Mouse (Mus musculus): ENCODE measurements around the gene A230050P20Rik. TPM values are rescaled to one million over a fixed set of nuclear protein-coding genes. Genes with fewer than 3 reads are reported as not detected.

The A230050P20Rik gene
- polyA plus RNA-seq, 1 experiment from 2014 or later: 3.1 TPM

DNA sequence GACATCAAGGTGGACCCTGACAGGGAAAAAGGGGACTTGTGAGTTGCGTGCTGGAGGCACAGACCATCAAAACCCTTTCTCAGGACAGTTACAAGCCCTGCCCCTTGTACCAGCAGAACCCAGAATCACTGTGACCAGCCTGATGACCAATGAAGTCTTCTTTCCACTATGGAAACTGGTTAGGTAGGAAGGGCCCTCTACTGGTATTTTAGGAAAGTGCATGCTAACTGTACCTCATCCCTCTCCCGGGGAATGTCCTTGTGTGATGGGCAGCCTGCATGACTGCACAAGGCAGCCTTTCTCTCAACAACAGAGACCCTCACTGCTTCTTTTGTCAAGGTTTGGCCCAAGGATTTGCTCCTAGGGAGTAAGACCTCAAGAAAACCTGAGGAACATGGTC lies 25.8 kb upstream of the A230050P20Rik start:
- no peak overlapping the region for H3K9ac ChIP-seq (replicated peaks)
- H3K9me3 ChIP-seq: no peaks in the 10 kb centered on the region
- WGBS: 38% methylated on average over 2 of the region's 2 CpGs
- H3K4me3 ChIP-seq (replicated peaks): no peak overlapping the region
- no peak overlapping the region for H3K27ac ChIP-seq
- H3K36me3 ChIP-seq: no peaks in the 10 kb centered on the region
- no peak for ATAC-seq (ENCODE audit: insufficient number of reproducible peaks, insufficient read depth, low FRiP score, low TSS enrichment, low read depth)
- H3K4me2 ChIP-seq: no peak overlapping the region
- H3K27me3 ChIP-seq: peaks cover 4% of the 10 kb centered on the region; the same call in 1 of the 2 replicates
- H3K4me1 ChIP-seq (replicated peaks): no peaks in the 10 kb centered on the region

DNA sequence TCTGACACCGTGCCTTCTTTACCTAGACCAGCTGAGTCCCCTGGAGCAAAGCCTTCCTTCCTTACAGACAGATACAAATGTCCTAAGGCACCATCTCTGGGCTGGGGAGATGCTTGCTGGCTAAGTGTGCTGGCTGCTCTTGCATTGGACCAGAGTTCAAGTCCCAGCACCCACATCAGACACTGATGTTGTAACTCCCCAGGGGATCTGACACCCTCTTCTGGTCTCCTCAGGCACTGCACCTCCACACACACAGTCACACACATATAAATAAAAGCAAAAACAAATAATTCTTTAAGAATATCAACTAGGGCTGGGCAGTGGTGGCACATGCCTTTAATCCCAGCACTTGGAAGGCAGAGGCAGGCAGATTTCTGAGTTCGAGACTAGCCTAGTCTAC lies 18.3 kb upstream of the A230050P20Rik start:
- 86% methylated on average over 2 of the region's 2 CpGs for WGBS
- no peak overlapping the region for H3K9ac ChIP-seq (replicated peaks)
- no peak overlapping the region for H3K4me3 ChIP-seq (replicated peaks)
- no peaks in the 10 kb centered on the region for H3K36me3 ChIP-seq
- ATAC-seq (ENCODE audit: insufficient number of reproducible peaks, insufficient read depth, low FRiP score, low TSS enrichment, low read depth): no peak
- no peaks in the 10 kb centered on the region for H3K4me1 ChIP-seq (replicated peaks)
- H3K9me3 ChIP-seq: no peaks in the 10 kb centered on the region
- H3K4me2 ChIP-seq: no peak overlapping the region
- H3K27ac ChIP-seq: no peak overlapping the region
- no peaks in the 10 kb centered on the region for H3K27me3 ChIP-seq

DNA sequence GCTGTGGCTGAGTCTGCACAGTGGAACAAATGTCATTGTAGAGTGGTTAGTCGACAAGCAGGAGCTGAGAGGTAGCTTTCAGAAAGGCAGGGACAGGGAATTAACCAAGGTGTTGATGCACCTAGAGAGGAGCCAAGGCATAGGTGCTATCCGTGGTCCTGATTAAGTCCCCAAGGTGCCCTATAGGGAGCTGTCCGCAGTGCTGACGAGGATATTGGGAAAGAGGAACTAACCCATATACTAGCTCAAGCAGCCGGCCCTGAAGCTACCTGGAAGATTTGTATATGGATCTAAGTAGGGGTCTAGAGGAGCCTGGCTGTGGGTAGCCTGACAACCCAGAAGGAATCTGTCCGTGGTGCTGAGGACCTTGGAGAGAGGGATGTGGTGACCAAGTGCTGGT lies 11.3 kb upstream of the A230050P20Rik start:
- Histone ChIP-seq H3K4me3 (replicated peaks) (no peak overlapping the region), H3K36me3 (no peaks in the 10 kb centered on the region), H3K27ac (no peak overlapping the region), H3K9me3 (no peaks in the 10 kb centered on the region), H3K27me3 (no peaks in the 10 kb centered on the region), H3K9ac (replicated peaks) (no peak overlapping the region), H3K4me1 (replicated peaks) (no peaks in the 10 kb centered on the region), H3K4me2 (no peak overlapping the region)
- ATAC-seq (ENCODE audit: insufficient number of reproducible peaks, insufficient read depth, low FRiP score, low TSS enrichment, low read depth): no peak
- WGBS: 10% methylated on average over 6 of the region's 6 CpGs

DNA sequence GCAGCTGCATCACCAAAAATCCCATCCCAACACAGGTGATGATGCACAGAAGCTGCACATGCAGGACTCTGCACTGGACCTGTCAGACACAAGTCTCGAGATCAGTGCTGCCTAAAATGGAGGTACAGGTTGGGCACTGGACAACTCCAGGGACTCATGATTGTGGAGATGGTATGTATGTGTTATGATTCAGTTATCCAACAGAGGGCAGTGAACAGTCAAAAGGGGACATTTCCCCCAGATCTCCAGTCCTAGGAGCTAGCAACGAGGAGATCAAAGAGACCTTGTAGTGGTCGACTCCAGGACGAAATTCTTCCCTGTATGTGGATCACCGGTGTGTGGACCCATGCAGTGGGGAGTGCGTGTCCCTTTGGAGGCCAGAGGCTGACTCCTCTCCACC lies 8.5 kb upstream of the A230050P20Rik start:
- no peak overlapping the region for H3K4me3 ChIP-seq (replicated peaks)
- H3K4me1 ChIP-seq (replicated peaks): no peaks in the 10 kb centered on the region
- no peak overlapping the region for H3K27ac ChIP-seq
- no peaks in the 10 kb centered on the region for H3K27me3 ChIP-seq
- H3K36me3 ChIP-seq: no peaks in the 10 kb centered on the region
- H3K9me3 ChIP-seq: no peaks in the 10 kb centered on the region
- H3K4me2 ChIP-seq: no peak overlapping the region
- 44% methylated on average over 6 of the region's 6 CpGs for WGBS
- ATAC-seq (ENCODE audit: insufficient number of reproducible peaks, insufficient read depth, low FRiP score, low TSS enrichment, low read depth): no peak
- no peak overlapping the region for H3K9ac ChIP-seq (replicated peaks)

DNA sequence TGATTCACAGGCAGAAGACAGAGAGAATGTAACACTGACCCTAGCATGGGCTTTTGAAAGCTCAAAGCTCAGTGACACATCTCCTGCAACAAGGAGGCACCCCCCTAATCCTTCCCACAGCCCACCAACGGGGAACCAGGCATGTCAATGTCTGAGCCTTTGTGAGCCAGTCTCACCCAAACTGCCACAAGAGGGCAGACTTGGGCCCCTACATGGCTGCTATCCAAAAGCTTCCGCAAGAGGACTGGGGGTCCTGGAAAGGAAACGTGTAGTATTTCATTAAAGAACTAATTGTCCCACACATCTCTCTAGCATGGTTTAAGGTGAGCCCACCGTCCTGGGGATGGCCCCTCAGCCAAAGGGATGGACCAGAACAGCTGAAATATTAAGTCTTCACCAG lies 6.6 kb upstream of the A230050P20Rik start:
- no peak for ATAC-seq (ENCODE audit: insufficient number of reproducible peaks, insufficient read depth, low FRiP score, low TSS enrichment, low read depth)
- H3K9ac ChIP-seq (replicated peaks): no peak overlapping the region
- H3K36me3 ChIP-seq: no peaks in the 10 kb centered on the region
- H3K9me3 ChIP-seq: no peaks in the 10 kb centered on the region
- 11% methylated on average over 4 of the region's 4 CpGs for WGBS
- no peak overlapping the region for H3K27ac ChIP-seq
- H3K4me2 ChIP-seq: no peak overlapping the region
- peaks cover 15% of the 10 kb centered on the region for H3K27me3 ChIP-seq
- no peaks in the 10 kb centered on the region for H3K4me1 ChIP-seq (replicated peaks)
- H3K4me3 ChIP-seq (replicated peaks): no peak overlapping the region

DNA sequence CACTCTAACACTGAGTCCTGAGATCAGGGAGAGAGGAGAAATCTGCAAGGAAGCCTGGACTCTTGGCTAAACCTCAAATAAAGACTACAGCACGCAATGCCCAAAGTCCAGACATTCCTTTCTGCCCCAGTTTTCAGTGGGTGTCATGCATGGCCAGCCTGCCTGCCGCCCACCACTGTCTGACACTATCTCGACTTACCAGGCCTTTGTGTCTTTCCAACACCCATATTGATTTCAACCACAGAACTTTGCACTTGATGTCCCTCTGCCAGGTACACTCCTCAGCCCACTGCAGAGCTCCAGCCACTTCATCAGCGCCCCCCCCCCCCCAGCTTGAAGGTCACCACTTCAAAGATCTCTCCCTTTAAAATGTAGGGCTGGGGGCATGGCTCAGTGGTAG lies 6.2 kb upstream of the A230050P20Rik start:
- 60% methylated on average over 4 of the region's 4 CpGs for WGBS
- H3K9me3 ChIP-seq: no peaks in the 10 kb centered on the region

DNA sequence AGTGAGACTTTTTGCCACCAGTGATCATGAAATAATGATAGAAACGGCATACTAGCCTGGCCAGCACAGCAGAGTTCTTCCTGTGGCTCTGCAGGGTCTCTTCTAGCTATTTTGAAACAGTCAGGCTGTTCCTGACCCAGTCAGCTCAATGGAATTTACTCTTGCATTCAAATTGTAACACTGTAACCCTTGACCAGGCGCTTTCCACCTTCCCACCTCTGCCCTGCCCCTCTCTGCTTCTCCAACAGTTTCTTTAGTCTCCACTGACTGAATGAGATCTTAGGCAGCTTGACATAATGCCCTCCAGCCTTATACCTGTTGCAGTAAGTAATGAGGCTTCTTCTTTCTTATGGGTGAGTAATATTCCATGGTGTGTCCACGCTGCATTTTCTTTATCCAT lies 1.6 kb upstream of the A230050P20Rik start:
- Histone ChIP-seq H3K9me3 (no peaks in the 10 kb centered on the region), H3K4me2 (no peak overlapping the region), H3K4me1 (replicated peaks) (peaks cover 9% of the 10 kb centered on the region; the same call in 1 of the 2 replicates), H3K27me3 (peaks cover 64% of the 10 kb centered on the region), H3K9ac (replicated peaks) (no peak overlapping the region), H3K27ac (no peak overlapping the region), H3K36me3 (no peaks in the 10 kb centered on the region), H3K4me3 (replicated peaks) (no peak overlapping the region)
- ATAC-seq (ENCODE audit: insufficient number of reproducible peaks, insufficient read depth, low FRiP score, low TSS enrichment, low read depth): no peak
- 54% methylated on average over 3 of the region's 3 CpGs for WGBS

More for the DNA sequence above, 6.2 kb upstream of the A230050P20Rik start:
- peaks cover 19% of the 10 kb centered on the region for H3K27me3 ChIP-seq
- H3K4me3 ChIP-seq (replicated peaks): no peak overlapping the region
- no peaks in the 10 kb centered on the region for H3K36me3 ChIP-seq
- H3K27ac ChIP-seq: no peak overlapping the region
- no peak overlapping the region for H3K9ac ChIP-seq (replicated peaks)
- H3K4me2 ChIP-seq: no peak overlapping the region
- no peak for ATAC-seq (ENCODE audit: insufficient number of reproducible peaks, insufficient read depth, low FRiP score, low TSS enrichment, low read depth)
- no peaks in the 10 kb centered on the region for H3K4me1 ChIP-seq (replicated peaks)

DNA sequence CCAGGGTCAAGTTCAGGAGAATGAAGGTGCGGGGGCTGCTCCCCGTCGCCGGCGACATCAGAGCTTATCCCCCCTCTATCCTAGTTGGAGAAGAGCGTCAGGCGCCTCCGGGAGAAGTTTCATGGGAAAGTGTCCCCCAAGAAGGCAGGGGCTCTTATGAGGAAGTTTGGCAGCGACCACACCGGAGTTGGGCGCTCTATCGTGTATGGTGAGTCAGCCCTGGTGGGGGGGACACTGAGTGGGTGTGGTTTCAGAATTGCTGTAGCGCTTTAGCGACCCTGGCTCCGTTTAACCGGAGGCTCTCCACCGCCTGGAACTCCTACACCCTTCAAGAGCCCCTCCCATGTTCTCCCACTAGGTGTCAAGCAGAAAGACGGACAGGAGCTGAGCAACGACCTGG lies 804 bp downstream of the A230050P20Rik start:
- Histone ChIP-seq H3K27ac (no peak overlapping the region), H3K4me3 (replicated peaks) (peak overlapping the region; percentile 41), H3K4me2 (peak overlapping the region; percentile 55), H3K4me1 (replicated peaks) (peaks cover 9% of the 10 kb centered on the region; the same call in 1 of the 2 replicates), H3K9ac (replicated peaks) (peak overlapping the region; percentile 55; the same call in 1 of the 2 replicates), H3K27me3 (peaks cover 68% of the 10 kb centered on the region), H3K9me3 (no peaks in the 10 kb centered on the region), H3K36me3 (no peaks in the 10 kb centered on the region)
- no peak for ATAC-seq (ENCODE audit: insufficient number of reproducible peaks, insufficient read depth, low FRiP score, low TSS enrichment, low read depth)
- 5% methylated on average over 19 of the region's 19 CpGs for WGBS

DNA sequence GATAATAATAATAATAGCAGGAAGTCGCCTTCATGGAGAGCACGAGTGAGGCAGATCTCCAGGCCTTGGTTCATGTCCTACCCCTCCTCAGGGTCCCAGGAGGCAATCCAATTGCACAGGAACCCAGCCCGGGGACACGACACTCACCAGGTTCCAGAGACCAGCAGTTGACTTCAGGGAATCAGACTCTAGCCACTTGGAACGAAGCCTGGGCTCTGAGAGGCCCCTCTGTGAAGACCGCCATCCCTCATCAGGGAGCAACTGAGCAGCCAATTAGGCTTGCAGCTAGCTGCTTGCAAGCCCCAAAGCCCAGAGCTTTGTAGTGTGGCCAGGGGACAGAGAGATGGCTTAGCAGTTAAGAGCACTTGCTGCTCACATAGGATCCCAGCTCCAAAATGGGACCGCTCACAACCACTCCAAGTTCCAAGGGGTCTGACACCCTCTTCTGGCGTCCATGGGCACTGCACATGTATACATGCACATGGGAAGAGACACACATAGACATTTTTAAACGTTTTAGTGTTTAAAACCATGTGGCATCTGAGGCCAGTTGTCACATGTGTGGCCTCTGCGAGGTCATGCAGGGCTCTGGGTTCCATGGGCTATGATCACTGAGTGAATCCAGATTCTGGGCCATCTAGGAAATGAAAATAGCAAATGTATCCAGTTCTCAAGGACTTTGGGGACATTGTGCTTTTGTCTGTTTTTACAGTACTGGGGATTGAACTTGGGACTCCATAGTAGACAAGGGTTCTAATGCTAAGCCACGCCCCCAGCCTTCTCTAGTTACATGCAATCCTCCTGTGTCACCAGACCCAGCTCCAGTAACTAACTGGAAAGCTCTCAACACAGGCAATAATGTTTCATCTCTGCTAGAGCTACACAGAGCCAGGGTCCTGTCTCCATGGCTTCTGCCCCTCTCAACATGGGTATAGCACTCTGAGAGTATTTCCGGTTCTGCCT lies 2.0 kb downstream of the A230050P20Rik start:
- Histone ChIP-seq H3K4me2 (no peak overlapping the region), H3K9me3 (no peaks in the 10 kb centered on the region), H3K36me3 (no peaks in the 10 kb centered on the region), H3K27ac (no peak overlapping the region), H3K4me1 (replicated peaks) (peaks cover 9% of the 10 kb centered on the region; the same call in 1 of the 2 replicates), H3K9ac (replicated peaks) (no peak overlapping the region), H3K27me3 (peaks cover 64% of the 10 kb centered on the region), H3K4me3 (replicated peaks) (no peak overlapping the region)
- ATAC-seq (ENCODE audit: insufficient number of reproducible peaks, insufficient read depth, low FRiP score, low TSS enrichment, low read depth): no peak
- WGBS: 77% methylated on average over 12 of the region's 12 CpGs

DNA sequence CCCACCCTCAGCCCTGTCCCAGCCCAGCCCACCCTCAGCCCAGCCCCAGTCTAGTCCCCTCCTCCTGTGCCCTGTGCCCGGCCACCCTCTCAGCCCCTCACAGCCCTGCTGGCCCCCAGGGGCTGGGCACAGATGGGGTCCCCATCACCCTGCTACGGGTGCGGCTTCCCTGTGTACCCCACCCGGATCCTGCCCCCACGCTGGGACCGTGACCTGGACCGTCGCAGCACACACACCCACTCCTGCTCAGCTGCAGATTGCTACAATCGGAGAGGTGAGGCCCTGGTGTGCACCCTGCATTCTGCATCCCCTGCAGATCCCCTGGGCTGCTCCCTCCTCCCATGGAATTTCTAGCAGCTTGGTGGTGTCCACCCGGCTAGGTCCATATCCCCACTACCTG lies 4.5 kb downstream of the A230050P20Rik start:
- H3K9ac ChIP-seq (replicated peaks): no peak overlapping the region
- peaks cover 12% of the 10 kb centered on the region; the same call in 1 of the 2 replicates for H3K4me1 ChIP-seq (replicated peaks)
- no peak overlapping the region for H3K4me2 ChIP-seq
- no peak for ATAC-seq (ENCODE audit: insufficient number of reproducible peaks, insufficient read depth, low FRiP score, low TSS enrichment, low read depth)
- H3K36me3 ChIP-seq: no peaks in the 10 kb centered on the region
- no peak overlapping the region for H3K27ac ChIP-seq
- H3K9me3 ChIP-seq: no peaks in the 10 kb centered on the region
- no peak overlapping the region for H3K4me3 ChIP-seq (replicated peaks)
- peaks cover 41% of the 10 kb centered on the region for H3K27me3 ChIP-seq
- WGBS: 87% methylated on average over 10 of the region's 10 CpGs

DNA sequence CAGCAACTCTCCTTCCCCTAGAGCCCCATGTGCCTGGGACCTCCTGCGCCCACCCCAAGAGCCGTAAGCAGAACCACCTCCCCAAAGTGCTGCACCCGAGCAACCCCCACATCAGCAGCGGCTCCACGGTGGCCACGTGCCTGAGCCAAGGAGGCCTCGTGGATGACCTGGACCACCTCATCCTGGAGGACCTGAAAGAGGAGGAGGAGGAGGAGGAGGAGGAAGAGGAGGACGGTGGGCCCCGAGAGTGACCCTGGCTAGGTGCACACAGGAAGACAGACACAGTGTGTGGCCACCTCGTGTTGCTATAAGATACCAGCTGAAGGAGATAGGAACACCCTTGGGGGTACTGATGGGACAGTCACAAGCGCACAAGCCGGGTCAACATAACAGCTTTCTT lies 5.1 kb downstream of the A230050P20Rik start:
- peaks cover 10% of the 10 kb centered on the region; the same call in 1 of the 2 replicates for H3K4me1 ChIP-seq (replicated peaks)
- no peak overlapping the region for H3K4me2 ChIP-seq
- peaks cover 36% of the 10 kb centered on the region for H3K27me3 ChIP-seq
- H3K4me3 ChIP-seq (replicated peaks): no peak overlapping the region
- H3K27ac ChIP-seq: no peak overlapping the region
- no peak overlapping the region for H3K9ac ChIP-seq (replicated peaks)
- no peak for ATAC-seq (ENCODE audit: insufficient number of reproducible peaks, insufficient read depth, low FRiP score, low TSS enrichment, low read depth)
- H3K9me3 ChIP-seq: no peaks in the 10 kb centered on the region
- no peaks in the 10 kb centered on the region for H3K36me3 ChIP-seq
- 85% methylated on average over 12 of the region's 12 CpGs for WGBS
